Mouse (Mus musculus) kidney, postnatal 36 days (tissue): Measurements from ENCODE around the gene Mchr1.

Experiments used
- DNase-seq, 2 experiments: peaks; one replicate each; pipeline ENCODE4 v3.0.0; 2021 to 2022; ENCODE audit warnings: mixed read lengths in 2 of 2

Gene Mchr1

GRCm38 (mm10) chr15:81228258-81228657 is 7.0 kb upstream of the Mchr1 start:
- no peak for DNase-seq

- peak; percentile 63 to 85 for DNase-seq
These were observed 5.5 kb upstream of the Mchr1 start for GRCm38 (mm10) chr15:81229791-81230190.

- no peak for DNase-seq
These were observed 4.0 kb upstream of the Mchr1 start for GRCm38 (mm10) chr15:81231325-81231724.

DNA sequence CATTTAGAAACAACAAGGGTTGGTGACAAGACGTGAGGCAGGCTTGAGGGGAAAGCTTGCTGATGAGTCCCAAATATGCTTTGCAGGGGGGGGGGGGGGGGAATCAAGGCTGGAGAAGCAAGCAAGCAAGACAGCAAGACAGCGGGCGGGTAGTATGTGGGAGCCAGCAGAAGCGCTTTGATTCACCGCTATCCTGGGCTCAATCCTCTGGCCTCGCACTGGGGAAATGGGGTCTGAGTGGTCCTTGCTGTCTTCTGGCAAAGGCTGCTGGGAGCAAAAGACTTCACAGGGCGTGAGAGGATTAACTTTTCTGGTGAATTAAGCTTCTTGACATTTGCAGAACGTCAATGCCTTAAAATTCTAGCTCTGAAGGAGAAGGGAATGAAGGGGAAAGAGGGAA is 763 bp downstream of the Mchr1 start:
- no peak for DNase-seq

DNA sequence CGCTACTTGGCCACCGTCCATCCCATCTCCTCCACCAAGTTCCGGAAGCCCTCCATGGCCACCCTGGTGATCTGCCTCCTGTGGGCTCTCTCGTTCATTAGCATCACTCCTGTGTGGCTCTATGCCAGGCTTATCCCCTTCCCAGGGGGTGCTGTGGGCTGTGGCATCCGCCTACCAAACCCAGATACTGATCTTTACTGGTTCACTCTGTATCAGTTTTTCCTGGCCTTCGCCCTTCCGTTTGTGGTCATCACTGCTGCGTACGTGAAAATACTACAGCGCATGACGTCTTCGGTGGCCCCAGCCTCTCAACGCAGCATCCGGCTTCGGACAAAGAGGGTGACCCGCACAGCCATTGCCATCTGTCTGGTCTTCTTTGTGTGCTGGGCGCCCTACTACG is 2.2 kb downstream of the Mchr1 start:
- DNase-seq: no peak

GRCm38 (mm10) chr15:81239261-81239660 is 4.0 kb downstream of the Mchr1 start:
- peak; percentile 65 to 81 for DNase-seq

- no peak for DNase-seq
These were observed 4.6 kb downstream of the Mchr1 start for GRCm38 (mm10) chr15:81239794-81240343.

DNA sequence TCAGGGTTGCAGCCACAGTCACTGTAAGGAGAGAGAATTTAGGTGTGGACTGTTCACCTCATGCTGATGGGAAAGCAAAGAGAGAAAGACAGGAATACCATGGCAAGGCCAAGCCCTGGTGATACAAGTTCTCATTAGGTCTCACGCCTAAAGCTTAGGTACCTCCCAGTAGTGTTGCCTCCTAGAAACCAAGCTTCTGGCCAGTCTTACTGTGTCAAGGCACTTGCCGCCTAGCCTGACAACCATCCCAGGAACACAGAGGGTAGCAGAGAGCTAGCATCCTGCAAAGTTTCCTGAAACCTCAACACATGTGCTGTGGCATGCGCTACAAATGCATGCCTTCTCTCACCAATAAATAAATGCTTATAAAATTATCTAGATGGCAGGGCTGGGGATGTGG is 11.6 kb downstream of the Mchr1 start:
- no peak for DNase-seq

DNA sequence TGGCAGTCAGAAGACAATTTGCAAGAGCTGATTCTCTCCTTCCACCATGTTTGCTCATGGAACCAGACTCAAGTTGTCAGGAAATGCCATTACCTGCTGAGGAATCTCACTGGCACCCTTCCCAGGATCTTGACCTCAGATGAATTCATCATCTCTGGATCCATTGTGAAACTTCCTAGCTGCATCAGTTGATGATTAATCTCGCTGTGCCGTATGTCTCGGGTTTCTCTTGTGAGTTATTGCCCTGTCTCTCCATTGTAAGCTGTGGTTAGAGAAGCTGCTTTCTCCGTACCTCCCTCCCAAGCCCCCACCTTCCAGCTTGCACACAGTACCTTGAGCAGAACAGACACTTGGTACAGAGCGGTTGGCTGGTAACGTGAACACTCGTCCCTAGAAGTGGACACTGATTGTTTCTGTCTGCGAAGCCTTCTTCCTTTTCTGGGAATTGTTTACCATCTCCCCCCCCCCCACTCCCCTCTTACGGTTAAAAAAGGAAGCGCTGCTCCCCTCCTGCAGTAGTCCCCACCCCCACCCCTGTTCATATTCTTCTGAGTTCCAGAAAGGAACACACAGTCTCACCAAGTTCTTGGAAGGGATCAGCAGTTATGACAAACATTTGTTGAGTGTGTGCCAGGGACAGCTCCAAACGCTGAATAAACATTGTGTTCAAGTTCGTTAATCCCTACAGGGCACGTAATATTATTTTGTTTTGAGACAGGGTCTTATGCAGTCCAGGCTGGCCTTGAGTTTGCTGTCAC is 12.5 kb downstream of the Mchr1 start:
- DNase-seq: peak; percentile 92 to 97

GRCm38 (mm10) chr15:81248341-81248679 is 13.0 kb downstream of the Mchr1 start:
- no peak for DNase-seq

DNA sequence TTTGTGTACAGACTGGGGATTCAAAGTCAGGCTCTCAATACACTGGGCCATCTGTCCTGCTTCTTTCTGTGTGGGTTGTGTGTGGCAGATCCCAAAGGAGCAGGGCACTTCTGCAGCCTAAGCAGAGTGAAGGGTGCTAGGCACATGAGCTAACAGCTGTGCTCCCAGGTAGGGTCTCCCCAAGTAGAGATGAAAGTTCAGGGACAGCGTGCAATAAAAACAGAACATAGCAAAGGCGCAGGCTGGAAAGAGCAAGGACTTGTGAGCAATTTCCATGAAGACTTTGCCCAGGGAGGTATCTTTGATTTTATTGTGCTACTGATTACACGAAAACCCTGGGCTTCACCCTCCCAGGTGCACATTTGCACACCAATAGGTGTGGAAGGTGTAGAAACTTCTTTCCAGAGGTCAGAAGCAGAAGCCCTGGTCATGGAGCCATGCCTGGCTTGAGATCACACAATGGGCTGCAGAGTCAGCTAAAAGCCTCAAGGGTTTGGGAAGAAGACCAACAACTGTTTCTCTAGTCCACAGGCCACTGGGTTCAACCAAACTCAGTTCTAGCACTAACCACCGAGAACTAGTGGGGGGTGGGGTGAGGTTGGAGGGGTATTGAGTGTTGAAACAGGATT is 13.8 kb downstream of the Mchr1 start:
- DNase-seq: peak; percentile 52 to 54

GRCm38 (mm10) chr15:81252626-81253174 is 17.4 kb downstream of the Mchr1 start:
- no peak for DNase-seq

DNA sequence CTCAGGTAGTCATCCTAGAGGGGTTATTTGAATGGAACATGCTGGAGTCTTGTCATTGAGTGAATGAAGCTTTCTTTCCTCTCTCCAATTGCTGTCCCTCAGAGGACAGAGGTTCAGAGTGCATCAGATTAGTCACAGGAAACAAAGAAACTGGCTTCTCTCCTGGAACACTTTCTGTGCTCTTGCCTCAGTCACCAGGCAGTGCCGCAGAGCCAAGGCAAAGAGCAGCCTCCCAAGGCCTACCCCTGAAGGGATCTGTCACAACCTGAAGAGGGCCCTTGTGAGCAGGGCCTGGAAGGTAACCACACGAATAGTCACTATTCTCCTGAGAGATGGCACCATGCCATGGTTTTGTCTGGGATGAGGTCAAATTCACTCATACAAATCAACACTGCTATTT is 18.3 kb downstream of the Mchr1 start:
- DNase-seq: peak; percentile 42 to 45

- DNase-seq: no peak
These were observed 18.9 kb downstream of the Mchr1 start for GRCm38 (mm10) chr15:81254113-81254640.

- DNase-seq: no peak
These were observed 19.8 kb downstream of the Mchr1 start for GRCm38 (mm10) chr15:81255063-81255462.

- no peak for DNase-seq
These were observed 23.0 kb downstream of the Mchr1 start for GRCm38 (mm10) chr15:81258296-81258695.

- DNase-seq: no peak
These were observed 24.0 kb downstream of the Mchr1 start for GRCm38 (mm10) chr15:81259304-81259703.

DNA sequence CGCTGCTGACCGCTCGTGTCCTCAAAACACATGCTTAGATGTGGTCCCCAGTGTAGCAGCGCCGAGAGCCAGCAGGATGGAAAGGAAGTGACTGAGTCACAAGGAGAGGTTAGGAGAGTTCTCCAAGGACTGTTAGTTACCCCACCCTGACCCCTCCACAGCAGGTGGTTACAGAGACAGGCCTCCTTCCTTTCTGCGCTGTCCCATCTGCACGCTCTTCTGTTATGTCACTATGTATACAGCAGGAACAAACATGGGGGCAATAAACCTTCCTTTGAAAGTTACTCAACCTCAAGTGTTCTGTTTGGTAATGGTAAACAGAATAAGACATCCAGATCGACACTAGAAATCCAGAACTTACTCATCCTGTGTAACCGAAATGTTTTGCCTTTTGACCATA is 24.9 kb downstream of the Mchr1 start:
- no peak for DNase-seq

DNA sequence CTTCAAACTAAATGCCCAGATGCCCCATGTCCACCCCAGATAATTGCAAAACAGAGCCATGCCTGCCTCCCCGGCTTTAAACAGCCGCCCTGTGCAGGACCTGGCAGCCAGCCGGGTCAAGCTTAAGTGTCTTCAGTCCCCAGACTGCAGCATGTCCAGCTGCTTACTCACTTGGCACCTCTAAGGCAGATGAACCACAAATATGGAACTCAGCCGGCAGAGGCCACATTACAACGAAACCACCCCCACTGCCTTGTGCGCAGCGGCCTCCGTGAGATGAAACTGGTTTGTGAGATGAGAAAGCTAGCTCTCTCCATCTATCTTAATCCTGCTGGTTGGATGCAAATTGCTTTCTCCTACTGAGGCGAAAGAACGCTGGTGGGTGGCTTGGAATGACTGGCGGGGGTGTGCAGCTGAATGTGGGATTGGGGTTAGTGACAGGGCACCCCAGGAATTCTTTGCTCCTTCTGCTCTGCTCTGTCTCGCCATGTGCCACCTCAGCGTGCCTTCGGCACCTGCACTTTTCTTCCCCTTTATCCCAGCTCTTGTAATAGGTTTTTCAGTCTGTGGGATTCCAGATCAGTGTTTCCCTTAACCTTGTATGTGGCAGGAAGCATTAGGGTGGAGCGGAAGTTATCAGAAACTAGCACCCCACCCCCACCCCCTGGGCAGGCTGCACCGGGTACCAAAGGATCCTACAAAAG is 29.2 kb downstream of the Mchr1 start:
- peak in 1 of 2 experiments; percentile 26 for DNase-seq

DNA sequence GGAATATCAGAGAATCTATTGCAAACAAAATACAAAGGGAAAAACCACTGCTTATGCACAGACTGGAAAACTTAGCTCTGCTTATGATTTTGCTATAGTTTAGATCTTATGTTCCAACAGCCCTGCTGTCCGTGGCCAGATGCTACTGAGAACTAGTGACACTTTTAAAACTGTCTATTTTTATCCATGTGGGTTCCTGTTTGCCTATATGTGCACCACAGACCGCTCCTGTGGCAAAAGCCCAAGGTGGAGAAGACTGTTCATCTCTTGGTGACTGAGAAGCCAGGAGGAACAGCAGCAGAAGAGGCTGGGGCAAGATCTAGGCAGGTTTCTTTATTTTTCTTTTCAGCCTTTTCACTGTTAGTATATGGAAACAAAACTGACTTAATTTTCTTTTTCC is 32.1 kb downstream of the Mchr1 start:
- DNase-seq: no peak

GRCm38 (mm10) chr15:81272305-81273053 is 37.2 kb downstream of the Mchr1 start:
- peak; percentile 64 to 74 for DNase-seq

GRCm38 (mm10) chr15:81273361-81273760 is 38.1 kb downstream of the Mchr1 start:
- no peak for DNase-seq
